Mouse (Mus musculus): ENCODE data around the gene Prss22. TPM values are rescaled to one million over a fixed set of nuclear protein-coding genes. Genes with fewer than 3 reads are reported as not detected.

The Prss22 gene
- polyA plus RNA-seq, 1 experiment, result not detected

DNA sequence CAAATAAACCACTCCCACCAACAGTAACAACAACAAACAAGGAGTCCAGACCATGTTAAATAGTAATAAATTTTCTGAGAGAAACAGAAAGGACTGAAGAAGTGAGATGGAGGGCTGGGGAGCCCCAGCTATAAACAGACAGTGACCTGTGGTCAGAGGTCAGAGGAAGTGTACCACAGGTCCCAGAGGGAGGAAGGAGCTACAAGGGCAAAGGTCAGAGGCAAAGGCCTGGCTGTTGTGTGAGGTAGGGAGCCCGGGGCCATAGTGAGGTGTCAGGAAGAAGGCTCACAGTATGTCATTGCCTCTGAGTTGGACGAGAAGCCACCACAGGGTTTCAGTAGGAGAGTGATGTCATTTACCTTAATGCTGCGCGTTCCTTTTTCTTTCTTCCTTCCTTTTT, 15.0 kb downstream of the Prss22 start:
- Histone ChIP-seq H3K36me3 (ENCODE audit: control insufficient read depth, insufficient read depth, low read length) (no peaks in the 10 kb centered on the region), H3K27me3 (ENCODE audit: control insufficient read depth, insufficient read depth, low read length) (no peaks in the 10 kb centered on the region), H3K4me1 (ENCODE audit: control insufficient read depth, insufficient read depth, low read length) (no peaks in the 10 kb centered on the region; the same call in 1 of the 2 replicates), H3K4me3 (ENCODE audit: control insufficient read depth, low read depth, low read length) (no peak overlapping the region), H3K27ac (ENCODE audit: control insufficient read depth, insufficient read depth, low read depth, low read length) (no peak overlapping the region)
- no peak for TF ChIP-seq CTCF (IDR thresholded peaks at IDR 0.05; ENCODE audit: control insufficient read depth, insufficient read depth, insufficient replicate concordance, low read depth, low read length)
- TF ChIP-seq POLR2A (IDR thresholded peaks at IDR 0.05; ENCODE audit: control insufficient read depth, low read depth, low read length), result no peak

- H3K4me3 ChIP-seq (ENCODE audit: control insufficient read depth, low read depth, low read length), result no peak within 1 kb of the TSS
- H3K27ac ChIP-seq (ENCODE audit: control insufficient read depth, insufficient read depth, low read depth, low read length), result no peak within 1 kb of the TSS
- H3K27me3 ChIP-seq (ENCODE audit: control insufficient read depth, insufficient read depth, low read length), result no peaks in the 10 kb centered on the region
Measured at GRCm38 (mm10) chr17:23980297-23980909, 17.5 kb downstream of the Prss22 start, which contains the start of gene Prss30. TSS of gene Prss30 (minus strand) at chr17:23980566.

GRCm38 (mm10) chr17:23979471-23979870, 18.4 kb downstream of the Prss22 start:
- no peaks in the 10 kb centered on the region; the same call in 1 of the 2 replicates for H3K4me1 ChIP-seq (ENCODE audit: control insufficient read depth, insufficient read depth, low read length)
- no peak overlapping the region for H3K4me3 ChIP-seq (ENCODE audit: control insufficient read depth, low read depth, low read length)
- TF ChIP-seq CTCF (IDR thresholded peaks at IDR 0.05; ENCODE audit: control insufficient read depth, insufficient read depth, insufficient replicate concordance, low read depth, low read length) (no peak), POLR2A (IDR thresholded peaks at IDR 0.05; ENCODE audit: control insufficient read depth, low read depth, low read length) (no peak)
- H3K27me3 ChIP-seq (ENCODE audit: control insufficient read depth, insufficient read depth, low read length), result no peaks in the 10 kb centered on the region
- no peak overlapping the region for H3K27ac ChIP-seq (ENCODE audit: control insufficient read depth, insufficient read depth, low read depth, low read length)
- H3K36me3 ChIP-seq (ENCODE audit: control insufficient read depth, insufficient read depth, low read length), result no peaks in the 10 kb centered on the region

More at GRCm38 (mm10) chr17:23980297-23980909, 17.5 kb downstream of the Prss22 start, which contains the start of gene Prss30:
- H3K4me1 ChIP-seq (ENCODE audit: control insufficient read depth, insufficient read depth, low read length), result no peaks in the 10 kb centered on the region; the same call in 1 of the 2 replicates
- no peak for TF ChIP-seq CTCF (IDR thresholded peaks at IDR 0.05; ENCODE audit: control insufficient read depth, insufficient read depth, insufficient replicate concordance, low read depth, low read length)
- no peak for TF ChIP-seq POLR2A (IDR thresholded peaks at IDR 0.05; ENCODE audit: control insufficient read depth, low read depth, low read length)
- H3K36me3 ChIP-seq (ENCODE audit: control insufficient read depth, insufficient read depth, low read length), result no peaks in the 10 kb centered on the region

- Histone ChIP-seq H3K27me3 (ENCODE audit: control insufficient read depth, insufficient read depth, low read length) (no peaks in the 10 kb centered on the region), H3K27ac (ENCODE audit: control insufficient read depth, insufficient read depth, low read depth, low read length) (no peak overlapping the region), H3K4me3 (ENCODE audit: control insufficient read depth, low read depth, low read length) (no peak overlapping the region), H3K36me3 (ENCODE audit: control insufficient read depth, insufficient read depth, low read length) (no peaks in the 10 kb centered on the region), H3K4me1 (ENCODE audit: control insufficient read depth, insufficient read depth, low read length) (no peaks in the 10 kb centered on the region)
- TF ChIP-seq POLR2A (IDR thresholded peaks at IDR 0.05; ENCODE audit: control insufficient read depth, low read depth, low read length) (no peak), CTCF (IDR thresholded peaks at IDR 0.05; ENCODE audit: control insufficient read depth, insufficient read depth, insufficient replicate concordance, low read depth, low read length) (no peak)
Measured at GRCm38 (mm10) chr17:23976665-23977064, 21.2 kb downstream of the Prss22 start.

DNA sequence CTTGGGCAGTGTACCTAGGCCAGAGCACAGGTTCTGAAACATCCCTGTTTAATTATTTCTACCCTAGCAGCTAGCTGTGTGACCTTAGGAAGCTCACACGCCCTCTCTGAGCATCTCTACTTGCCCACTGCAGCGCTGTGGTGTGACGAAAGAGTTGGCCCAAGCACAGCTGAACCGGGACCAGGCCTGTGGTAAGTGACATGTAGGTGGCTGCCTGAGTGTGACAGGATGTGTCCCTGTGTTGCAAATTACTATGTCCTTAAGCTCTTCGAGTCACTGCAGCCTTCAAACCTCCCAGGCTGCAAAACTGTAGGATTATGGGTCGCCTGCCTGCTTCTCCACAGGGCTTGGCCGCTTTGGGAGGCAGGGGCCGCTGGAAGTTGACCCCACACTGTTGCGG, 26.6 kb downstream of the Prss22 start:
- Histone ChIP-seq H3K27me3 (ENCODE audit: control insufficient read depth, insufficient read depth, low read length) (no peaks in the 10 kb centered on the region), H3K27ac (ENCODE audit: control insufficient read depth, insufficient read depth, low read depth, low read length) (no peak overlapping the region), H3K36me3 (ENCODE audit: control insufficient read depth, insufficient read depth, low read length) (no peaks in the 10 kb centered on the region), H3K4me1 (ENCODE audit: control insufficient read depth, insufficient read depth, low read length) (no peaks in the 10 kb centered on the region; the same call in 1 of the 2 replicates), H3K4me3 (ENCODE audit: control insufficient read depth, low read depth, low read length) (no peak overlapping the region)
- no peak for TF ChIP-seq POLR2A (IDR thresholded peaks at IDR 0.05; ENCODE audit: control insufficient read depth, low read depth, low read length)

GRCm38 (mm10) chr17:23969231-23969630, 28.7 kb downstream of the Prss22 start:
- no peak overlapping the region for H3K4me3 ChIP-seq (ENCODE audit: control insufficient read depth, low read depth, low read length)
- TF ChIP-seq CTCF (IDR thresholded peaks at IDR 0.05; ENCODE audit: control insufficient read depth, insufficient read depth, insufficient replicate concordance, low read depth, low read length), result peak; percentile 81; the same call in 1 of the 2 replicates
- TF ChIP-seq POLR2A (IDR thresholded peaks at IDR 0.05; ENCODE audit: control insufficient read depth, low read depth, low read length), result no peak
- H3K4me1 ChIP-seq (ENCODE audit: control insufficient read depth, insufficient read depth, low read length), result no peaks in the 10 kb centered on the region; the same call in 1 of the 2 replicates
- H3K27me3 ChIP-seq (ENCODE audit: control insufficient read depth, insufficient read depth, low read length), result no peaks in the 10 kb centered on the region
- H3K36me3 ChIP-seq (ENCODE audit: control insufficient read depth, insufficient read depth, low read length), result no peaks in the 10 kb centered on the region
- H3K27ac ChIP-seq (ENCODE audit: control insufficient read depth, insufficient read depth, low read depth, low read length), result no peak overlapping the region

DNA sequence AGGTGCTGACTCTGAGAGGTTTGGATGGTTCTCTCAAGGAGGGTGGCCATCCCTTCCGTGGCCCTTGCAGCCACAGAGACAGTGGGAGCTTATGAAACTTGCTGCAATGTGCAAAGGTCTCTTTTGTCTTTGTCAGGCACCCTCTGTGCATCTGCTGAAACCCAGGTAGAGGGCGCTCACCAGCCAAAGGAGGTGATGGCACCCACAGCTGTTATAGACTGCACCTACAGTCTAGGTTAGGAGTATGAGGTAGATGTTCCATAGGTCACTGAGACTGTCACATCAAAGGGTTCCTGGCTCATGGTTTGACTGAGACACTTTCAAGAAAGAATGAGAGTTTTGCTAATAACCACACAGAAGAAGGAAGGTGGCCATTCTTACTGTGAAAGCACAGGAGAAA, 29.1 kb downstream of the Prss22 start:
- Histone ChIP-seq H3K4me1 (ENCODE audit: control insufficient read depth, insufficient read depth, low read length) (no peaks in the 10 kb centered on the region; the same call in 1 of the 2 replicates), H3K36me3 (ENCODE audit: control insufficient read depth, insufficient read depth, low read length) (no peaks in the 10 kb centered on the region), H3K4me3 (ENCODE audit: control insufficient read depth, low read depth, low read length) (no peak overlapping the region), H3K27ac (ENCODE audit: control insufficient read depth, insufficient read depth, low read depth, low read length) (no peak overlapping the region), H3K27me3 (ENCODE audit: control insufficient read depth, insufficient read depth, low read length) (no peaks in the 10 kb centered on the region)
- TF ChIP-seq POLR2A (IDR thresholded peaks at IDR 0.05; ENCODE audit: control insufficient read depth, low read depth, low read length) (no peak), CTCF (IDR thresholded peaks at IDR 0.05; ENCODE audit: control insufficient read depth, insufficient read depth, insufficient replicate concordance, low read depth, low read length) (no peak)
